Mouse (Mus musculus) C2C12 (cell line): ENCODE data around the gene Trp63. TPM values are rescaled to one million over a fixed set of nuclear protein-coding genes. Genes with fewer than 3 reads are reported as not detected.
A peak's percentile ranks its signal among the peaks of the same experiment; 100 is the strongest.

ENCODE experiments used
- H3K27me3 ChIP-seq: one replicate; pipeline ENCODE4 v1.6.1; 2011; ENCODE audit not compliant: control insufficient read depth, insufficient read depth, insufficient read length
- H3K36me3 ChIP-seq: one replicate; pipeline ENCODE4 v1.6.1; 2011; ENCODE audit not compliant: control insufficient read depth, insufficient read depth
- H3K4me3 ChIP-seq: one replicate; pipeline ENCODE4 v1.5.1; 2011; ENCODE audit warnings: mild to moderate bottlenecking, control low read depth; ENCODE audit not compliant: poor library complexity, insufficient read depth, severe bottlenecking
- H3K79me2 ChIP-seq: one replicate; pipeline ENCODE4 v1.6.1; 2011; ENCODE audit not compliant: control insufficient read depth, insufficient read depth
- H3K79me3 ChIP-seq: one replicate; pipeline ENCODE4 v1.6.1; 2011; ENCODE audit warnings: low read depth, control low read depth
- H3ac ChIP-seq: one replicate; pipeline ENCODE3; 2011; ENCODE audit warnings: low read depth; ENCODE audit not compliant: control insufficient read depth, insufficient read length
- CEBPB ChIP-seq: IDR thresholded peaks from one replicate; pipeline ENCODE4 v1.6.1; 2011; ENCODE audit warnings: low read depth, mild to moderate bottlenecking, control low read depth, moderate library complexity
- CTCF ChIP-seq: IDR thresholded peaks from one replicate; pipeline ENCODE4 v1.5.1; 2011; ENCODE audit not compliant: control insufficient read depth, insufficient read depth, insufficient read length
- FOSL1 ChIP-seq: IDR thresholded peaks from one replicate; pipeline ENCODE4 v1.8.0; 2011; ENCODE audit warnings: mild to moderate bottlenecking, low read length; ENCODE audit not compliant: poor library complexity, insufficient read depth, severe bottlenecking
- MAX ChIP-seq: IDR thresholded peaks from one replicate; pipeline ENCODE4 v1.6.1; 2011; ENCODE audit warnings: mild to moderate bottlenecking, control low read depth
- MYOD1 ChIP-seq: IDR thresholded peaks from one replicate; pipeline ENCODE4 v1.6.1; 2011; ENCODE audit warnings: low read depth; ENCODE audit not compliant: control insufficient read depth, insufficient read length
- MYOG ChIP-seq: IDR thresholded peaks from one replicate; pipeline ENCODE4 v1.6.1; 2011; ENCODE audit not compliant: control insufficient read depth, insufficient read length; ENCODE audit errors: extremely low read depth
- USF1 ChIP-seq: IDR thresholded peaks from one replicate; pipeline ENCODE4 v1.6.1; 2011; ENCODE audit warnings: low read depth, mild to moderate bottlenecking, control low read depth, moderate library complexity
- polyA plus RNA-seq: library from polyadenylated mRNA; unstranded; fragments of >200 nt; fragmentation: generic; extraction: Trizol; gene quantifications from one replicate; pipeline ENCODE4 v1.2.1, GENCODE M21; 2012; ENCODE audit warnings: missing spikeins

The Trp63 gene
- polyA plus RNA-seq, 1 experiment, result not detected

DNA sequence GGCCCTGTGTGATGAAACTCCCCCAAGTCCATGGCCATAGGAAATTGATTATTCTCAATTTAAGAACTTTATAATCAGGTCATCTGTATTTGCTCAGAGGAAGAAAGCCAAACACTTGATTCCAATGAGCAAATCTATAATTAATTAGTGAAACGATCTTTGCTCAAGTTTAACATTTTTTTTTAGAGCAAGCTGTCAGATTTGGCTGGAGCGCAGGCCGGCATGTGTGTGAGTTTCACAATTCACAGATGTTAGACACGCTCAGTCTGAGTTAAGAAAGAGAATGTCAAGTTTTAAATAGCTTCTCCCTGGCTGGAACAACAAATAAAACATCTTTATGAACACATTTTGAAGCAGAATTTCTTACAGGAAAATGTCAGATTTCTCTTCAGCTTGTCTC is 1.0 kb upstream of the Trp63 start:
- H3ac ChIP-seq, result no peak overlapping the region
- no peaks in the 10 kb centered on the region for H3K79me3 ChIP-seq
- no peaks in the 10 kb centered on the region for H3K27me3 ChIP-seq
- H3K36me3 ChIP-seq, result no peaks in the 10 kb centered on the region
- no peaks in the 10 kb centered on the region for H3K79me2 ChIP-seq
- TF ChIP-seq CTCF (no peak), FOSL1 (no peak), CEBPB (no peak), USF1 (no peak), MYOD1 (no peak), MAX (no peak), MYOG (no peak)
- no peak overlapping the region for H3K4me3 ChIP-seq

DNA sequence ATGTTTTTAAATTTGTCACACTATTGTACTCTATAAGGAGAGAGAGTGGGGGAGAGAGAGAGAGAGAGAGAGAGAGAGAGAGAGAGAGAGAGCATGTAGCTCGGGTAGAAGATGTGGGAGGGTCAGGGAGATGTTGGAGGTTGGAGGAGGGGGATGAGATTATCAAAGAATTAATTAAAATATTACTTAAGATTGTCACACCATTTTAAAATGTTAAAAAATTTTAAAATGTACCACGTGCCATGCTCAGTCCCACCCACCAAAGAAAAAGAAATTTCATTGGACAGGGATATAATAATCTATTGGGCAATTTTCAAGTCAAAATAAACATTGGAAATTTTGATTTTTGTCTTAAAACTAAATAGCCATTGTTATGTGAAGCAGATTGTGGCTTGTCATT is 1.0 kb downstream of the Trp63 start:
- Histone ChIP-seq H3K79me3 (no peaks in the 10 kb centered on the region), H3K27me3 (no peaks in the 10 kb centered on the region), H3K79me2 (no peaks in the 10 kb centered on the region), H3K4me3 (no peak overlapping the region), H3ac (no peak overlapping the region), H3K36me3 (no peaks in the 10 kb centered on the region)
- TF ChIP-seq USF1 (no peak), MYOD1 (no peak), CEBPB (no peak), CTCF (no peak), FOSL1 (no peak), MAX (no peak), MYOG (no peak)

DNA sequence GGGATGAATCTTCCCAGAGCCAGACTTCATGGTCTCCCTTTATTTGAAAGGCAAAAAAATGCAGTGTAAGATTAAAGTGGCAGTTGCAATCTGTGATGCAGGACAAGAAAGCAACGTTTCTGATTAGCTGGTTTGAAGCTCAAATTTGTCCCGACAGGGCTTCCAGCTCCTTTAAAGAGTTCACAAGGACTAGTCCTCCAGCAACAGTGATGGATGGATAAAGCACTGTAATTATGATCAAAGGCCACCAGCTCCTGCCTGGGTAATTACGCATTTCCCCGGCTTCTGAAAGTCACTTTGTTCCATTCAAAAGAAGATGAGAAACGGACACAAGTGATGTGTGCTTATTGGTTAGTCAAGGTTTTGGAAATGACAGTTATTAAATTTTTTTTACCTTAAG is 7.0 kb downstream of the Trp63 start:
- Histone ChIP-seq H3K4me3 (no peak overlapping the region), H3K36me3 (no peaks in the 10 kb centered on the region), H3K27me3 (no peaks in the 10 kb centered on the region), H3K79me2 (no peaks in the 10 kb centered on the region), H3K79me3 (no peaks in the 10 kb centered on the region), H3ac (no peak overlapping the region)
- TF ChIP-seq CEBPB, result no peak
- no peak for TF ChIP-seq MYOG

DNA sequence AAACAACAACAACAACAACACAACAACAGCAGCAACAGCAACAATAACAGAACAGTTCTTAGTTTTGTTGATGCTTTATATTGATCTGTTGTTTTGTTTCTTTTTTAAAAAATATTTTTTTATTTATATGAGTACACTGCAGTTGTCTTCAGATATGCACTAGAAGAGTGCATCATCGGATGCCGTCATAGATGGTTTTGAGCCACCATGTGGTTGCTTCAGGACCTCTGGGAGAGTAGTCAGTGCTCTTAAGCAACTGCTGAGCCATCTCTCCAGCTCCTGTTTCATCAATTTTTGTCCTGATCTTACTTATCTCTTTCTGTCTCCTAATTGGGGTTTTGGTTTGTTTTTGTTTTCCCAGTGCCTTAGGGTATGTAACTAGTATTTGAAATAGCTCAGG is 17.7 kb downstream of the Trp63 start:
- H3K36me3 ChIP-seq, result no peaks in the 10 kb centered on the region
- H3K27me3 ChIP-seq, result no peaks in the 10 kb centered on the region
- no peaks in the 10 kb centered on the region for H3K79me3 ChIP-seq
- no peak overlapping the region for H3ac ChIP-seq
- TF ChIP-seq MYOD1 (no peak), MYOG (no peak), USF1 (no peak), FOSL1 (no peak), MAX (no peak), CTCF (no peak), CEBPB (no peak)
- no peak overlapping the region for H3K4me3 ChIP-seq
- H3K79me2 ChIP-seq, result no peaks in the 10 kb centered on the region

DNA sequence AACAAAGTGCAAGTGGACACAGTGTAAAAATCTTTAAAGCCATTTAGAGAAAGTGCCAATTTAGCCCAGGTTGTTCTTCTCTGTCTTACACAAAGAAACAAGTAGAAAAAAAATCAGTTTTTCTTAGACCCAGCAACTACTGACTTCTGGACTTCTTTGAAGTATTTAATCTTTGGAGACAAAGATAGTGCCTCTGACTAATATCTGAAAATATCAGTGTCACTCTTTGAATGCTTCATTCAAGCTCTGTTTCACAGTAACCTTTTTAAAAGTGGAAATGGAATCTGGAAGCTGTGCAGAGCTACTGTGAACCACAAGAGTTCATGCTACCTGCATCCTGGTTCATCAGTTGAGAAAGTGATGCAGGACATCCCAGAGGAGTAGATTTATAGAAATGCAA is 22.7 kb downstream of the Trp63 start:
- H3K79me3 ChIP-seq, result no peaks in the 10 kb centered on the region
- H3ac ChIP-seq, result no peak overlapping the region
- H3K36me3 ChIP-seq, result no peaks in the 10 kb centered on the region
- TF ChIP-seq MYOG (no peak), FOSL1 (no peak), USF1 (no peak), CTCF (no peak), MAX (no peak), CEBPB (no peak), MYOD1 (no peak)
- no peaks in the 10 kb centered on the region for H3K79me2 ChIP-seq
- no peak overlapping the region for H3K4me3 ChIP-seq
- no peaks in the 10 kb centered on the region for H3K27me3 ChIP-seq

DNA sequence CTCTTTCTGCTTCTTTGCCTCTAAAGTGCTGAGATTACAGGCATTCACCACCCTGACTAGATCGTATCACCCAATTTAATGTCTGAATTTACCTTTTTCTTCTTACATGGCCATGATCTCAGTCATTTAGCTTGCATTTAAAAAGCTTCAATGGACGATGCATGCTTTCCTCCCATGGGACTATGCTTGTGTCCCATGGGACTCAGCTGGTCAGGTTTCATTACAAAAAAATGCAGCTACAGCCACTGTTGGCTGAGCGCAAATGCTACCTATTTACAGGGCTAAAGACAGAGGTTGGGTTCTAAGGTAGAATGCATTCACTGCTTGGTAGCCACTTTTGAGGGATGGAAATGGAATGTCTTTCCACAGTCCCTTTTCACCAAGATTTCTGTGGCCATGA is 32.2 kb downstream of the Trp63 start:
- no peak overlapping the region for H3ac ChIP-seq
- H3K27me3 ChIP-seq, result no peaks in the 10 kb centered on the region
- no peaks in the 10 kb centered on the region for H3K79me2 ChIP-seq
- H3K4me3 ChIP-seq, result no peak overlapping the region
- TF ChIP-seq USF1 (no peak), CEBPB (no peak), MYOG (no peak), MAX (no peak)
- no peaks in the 10 kb centered on the region for H3K36me3 ChIP-seq
- no peaks in the 10 kb centered on the region for H3K79me3 ChIP-seq

DNA sequence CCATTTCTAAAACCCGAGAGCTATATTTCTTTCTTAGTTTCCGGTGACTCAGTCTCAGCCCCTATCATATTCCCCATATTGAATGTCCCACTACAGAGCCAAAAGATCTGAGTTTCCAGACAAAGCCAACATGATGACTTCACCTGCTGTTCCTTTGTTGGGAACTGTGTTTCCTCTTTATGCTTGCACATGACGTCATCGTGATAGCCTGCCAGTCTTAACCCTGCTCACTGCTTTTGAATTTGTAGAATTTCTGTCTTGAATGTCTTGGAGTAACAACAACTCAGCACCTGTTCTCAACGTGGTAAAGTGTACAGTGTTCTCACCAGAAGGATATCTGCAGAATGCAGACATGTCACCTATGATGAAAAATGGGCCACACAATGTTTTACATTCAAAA is 39.6 kb downstream of the Trp63 start:
- Histone ChIP-seq H3K79me2 (no peaks in the 10 kb centered on the region), H3K27me3 (no peaks in the 10 kb centered on the region), H3K36me3 (no peaks in the 10 kb centered on the region), H3K79me3 (no peaks in the 10 kb centered on the region), H3ac (no peak overlapping the region), H3K4me3 (no peak overlapping the region)
- TF ChIP-seq MAX (no peak), MYOG (no peak), MYOD1 (peak; percentile 83), CTCF (no peak), CEBPB (no peak)
